Mouse (Mus musculus) MEL (cell line): ENCODE results near the gene Pygo2.

Source experiments
- CHD2 ChIP-seq: IDR thresholded peaks from 2 replicates; pipeline ENCODE4 v1.6.1; 2011; ENCODE audit warnings: low read length, improper control_type of control experiment
- CTCF ChIP-seq, 3 experiments: IDR thresholded peaks in 2 of 3; conservative IDR thresholded peaks in 1 of 3; 2 replicates each; pipeline ENCODE4 v1.5.1; 2011 to 2012; ENCODE audit warnings: low read length in 3 of 3, low read depth in 2 of 3, mild to moderate bottlenecking in 2 of 3, improper control_type of control experiment in 1 of 3, inconsistent platforms in 1 of 3, mixed read lengths in 1 of 3, moderate library complexity in 1 of 3; ENCODE audit not compliant: control insufficient read depth in 1 of 3, insufficient read depth in 1 of 3, poor library complexity in 1 of 3, severe bottlenecking in 1 of 3
- ELF1 ChIP-seq: IDR thresholded peaks from 2 replicates; pipeline ENCODE4 v1.6.1; 2014; ENCODE audit warnings: low read depth, mild to moderate bottlenecking, inconsistent platforms, low read length, improper control_type of control experiment, moderate library complexity
- EP300 ChIP-seq, 2 experiments: IDR thresholded peaks; 2 replicates each; pipeline ENCODE4 v1.6.1; 2011; ENCODE audit warnings: improper control_type of control experiment in 2 of 2, low read length in 2 of 2, low read depth in 1 of 2, mild to moderate bottlenecking in 1 of 2
- GATA1 ChIP-seq: IDR thresholded peaks from 2 replicates; pipeline ENCODE4 v1.6.1; 2011; ENCODE audit warnings: low read depth, low read length, improper control_type of control experiment
- MYB ChIP-seq: IDR thresholded peaks from 2 replicates; pipeline ENCODE4 v1.6.1; 2011; ENCODE audit warnings: mild to moderate bottlenecking, low read depth, low read length, improper control_type of control experiment
- NELFE ChIP-seq: IDR thresholded peaks from 2 replicates; pipeline ENCODE4 v1.6.1; 2011; ENCODE audit warnings: low read depth, low read length, improper control_type of control experiment
- POLR2A ChIP-seq, 2 experiments: IDR thresholded peaks; 2 replicates each; pipeline ENCODE4 v1.6.1; 2011 to 2012; ENCODE audit warnings: low read length in 2 of 2, mild to moderate bottlenecking in 2 of 2, control low read depth in 1 of 2, improper control_type of control experiment in 1 of 2, low read depth in 1 of 2, moderate library complexity in 1 of 2; ENCODE audit not compliant: control insufficient read depth in 1 of 2, insufficient read depth in 1 of 2, poor library complexity in 1 of 2
- POLR2AphosphoS2 ChIP-seq: IDR thresholded peaks from 2 replicates; pipeline ENCODE4 v1.6.1; 2011; ENCODE audit warnings: low read length, improper control_type of control experiment
- RAD21 ChIP-seq: IDR thresholded peaks from 2 replicates; pipeline ENCODE4 v1.6.1; 2011; ENCODE audit warnings: mild to moderate bottlenecking, low read depth, low read length, improper control_type of control experiment
- RCOR1 ChIP-seq: IDR thresholded peaks from 2 replicates; pipeline ENCODE4 v1.6.1; 2012; ENCODE audit warnings: low read depth, mild to moderate bottlenecking, inconsistent platforms, low read length, improper control_type of control experiment
- SIN3A ChIP-seq: IDR thresholded peaks from 2 replicates; pipeline ENCODE4 v1.6.1; 2012; ENCODE audit warnings: low read length, improper control_type of control experiment, inconsistent platforms
- USF2 ChIP-seq, 2 experiments: IDR thresholded peaks; 2 replicates each; pipeline ENCODE4 v1.6.1; 2011 to 2012; ENCODE audit warnings: improper control_type of control experiment in 2 of 2, low read length in 2 of 2, borderline replicate concordance in 1 of 2, inconsistent platforms in 1 of 2, low read depth in 1 of 2, mild to moderate bottlenecking in 1 of 2; ENCODE audit not compliant: insufficient read depth in 1 of 2

GRCm38 (mm10) chr3:89380291-89380690, 49.7 kb upstream of the Pygo2 start:
- TF ChIP-seq GATA1 (no peak), CTCF (IDR thresholded peaks at IDR 0.05 in 2 of 3, conservative IDR thresholded peaks at IDR 0.05 in 1 of 3; ENCODE audit: control insufficient read depth in 1 of 3, insufficient read depth in 1 of 3, low read depth in 2 of 3, low read length in 3 of 3, poor library complexity in 1 of 3, severe bottlenecking in 1 of 3) (no peak), NELFE (no peak), MYB (no peak), CHD2 (no peak), SIN3A (no peak), RAD21 (no peak), RCOR1 (no peak), POLR2AphosphoS2 (no peak), POLR2A (IDR thresholded peaks at IDR 0.05; ENCODE audit: control insufficient read depth in 1 of 2, insufficient read depth in 1 of 2, low read depth in 1 of 2, low read length in 2 of 2, poor library complexity in 1 of 2) (no peak), USF2 (IDR thresholded peaks at IDR 0.05; ENCODE audit: borderline replicate concordance in 1 of 2, insufficient read depth in 1 of 2, low read depth in 1 of 2, low read length in 2 of 2) (no peak), ELF1 (no peak), EP300 (IDR thresholded peaks at IDR 0.05; ENCODE audit: low read depth in 1 of 2, low read length in 2 of 2) (no peak)
